Mouse (Mus musculus) CD4-positive, CD25-positive, alpha-beta regulatory T cell, adult 2 months (primary cell): ENCODE measurements at regions not wholly inside any gene's neighbourhood (a gene's known extent, or its start where the extent isn't known, plus 50 kb on each side); places are given as distances from the start of the nearest gene placed in this dataset.

ENCODE experiments used
- DNase-seq: peaks from one replicate; pipeline ENCODE4 v3.0.0-alpha.2; 2012; ENCODE audit warnings: low read depth, low spot score

DNA sequence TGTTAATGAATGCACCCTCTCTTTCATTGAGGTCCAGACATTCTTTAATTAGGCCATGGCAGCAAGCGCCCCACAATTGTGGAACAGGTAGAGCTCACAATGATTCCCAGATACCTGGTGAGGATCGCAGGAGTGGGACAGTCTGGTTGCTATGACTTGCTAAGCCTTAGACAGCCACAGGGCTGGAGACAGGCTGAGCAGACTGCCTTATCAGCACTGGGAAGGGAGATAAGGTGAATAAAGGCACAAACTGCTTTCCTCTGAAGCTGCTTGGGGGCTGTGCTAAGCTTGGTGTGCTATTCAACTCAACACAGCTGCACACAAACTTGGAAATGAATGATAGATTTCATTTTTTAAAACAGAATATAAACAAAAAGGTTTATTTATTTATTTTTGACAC is 159.8 kb upstream of the Masp1 start:
- DNase-seq = no peak

DNA sequence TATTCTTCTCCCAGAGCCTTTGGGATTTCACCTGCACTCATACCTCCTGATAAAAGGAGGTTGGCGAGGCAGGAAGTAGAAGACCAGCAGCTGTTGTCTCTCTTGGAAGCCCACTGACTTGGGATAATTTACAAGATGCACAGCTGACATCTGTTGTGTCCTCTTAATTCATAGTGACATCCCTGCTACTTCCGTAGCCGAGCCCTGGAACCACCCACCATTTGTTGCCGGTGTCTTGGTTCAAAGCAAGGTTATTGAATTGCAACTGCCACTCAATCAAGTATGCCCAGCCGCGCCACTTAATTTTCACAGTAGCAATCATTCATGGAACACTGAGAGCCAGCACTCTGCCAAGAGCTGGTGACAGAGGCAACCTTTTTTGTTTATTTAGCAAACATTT is 151.8 kb upstream of the Masp1 start:
- no peak for DNase-seq

DNA sequence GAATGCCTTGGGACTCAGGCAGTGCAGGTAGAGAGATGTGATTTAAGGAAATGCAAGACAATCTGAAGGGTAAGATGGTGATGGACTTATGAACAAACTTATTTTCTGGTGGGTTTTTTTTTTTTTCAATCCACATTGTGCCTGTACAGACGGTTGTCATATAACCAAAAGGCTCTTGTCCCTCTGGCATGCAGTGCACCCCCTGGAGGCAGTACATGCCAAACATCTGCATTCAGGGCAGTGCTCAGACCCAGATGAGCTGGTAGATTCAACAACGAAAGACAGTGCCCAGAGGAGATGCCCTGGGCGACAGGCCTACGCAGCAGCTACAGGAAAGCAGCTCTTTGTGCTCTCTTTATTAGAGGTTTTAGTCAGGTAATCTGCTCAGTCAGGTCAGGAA is 149.5 kb upstream of the Masp1 start:
- peak; percentile 11 for DNase-seq

GRCm38 (mm10) chr16:23669651-23670050 is 149.0 kb upstream of the Masp1 start:
- no peak for DNase-seq
